Mouse (Mus musculus) hindbrain, embryonic 15.5 days (tissue): ENCODE measurements at regions not wholly inside any gene's neighbourhood (a gene's known extent, or its start where the extent isn't known, plus 50 kb on each side); places are given as distances from the start of the nearest gene placed in this dataset.

Experiments
- ATAC-seq: fragments of 200-750 bp; cut with Nextera tagmentation; 2 replicates; pipeline ENCODE4 v1.8.0; 2017; ENCODE audit warnings: low read depth, moderate number of reproducible peaks, moderate TSS enrichment; ENCODE audit not compliant: low FRiP score
- H3K27ac ChIP-seq: fragments of 300-500 bp; sonication (generic); replicated peaks from 2 replicates; pipeline ENCODE4 v1.5.1; 2015; ENCODE audit warnings: mild to moderate bottlenecking, inconsistent platforms
- H3K27me3 ChIP-seq: fragments of 300-500 bp; sonication (generic); 2 replicates; pipeline ENCODE4 v1.6.1; 2015; ENCODE audit warnings: control low read depth, inconsistent platforms
- H3K36me3 ChIP-seq: fragments of 300-500 bp; sonication (generic); 2 replicates; pipeline ENCODE4 v1.6.1; 2015; ENCODE audit warnings: control low read depth, inconsistent platforms
- H3K4me1 ChIP-seq: fragments of 300-500 bp; sonication (generic); replicated peaks from 2 replicates; pipeline ENCODE4 v1.6.1; 2015; ENCODE audit warnings: control low read depth, inconsistent platforms
- H3K4me2 ChIP-seq: fragments of 300-500 bp; sonication (generic); 2 replicates; pipeline ENCODE4 v1.6.1; 2015; ENCODE audit warnings: moderate library complexity, mild to moderate bottlenecking, inconsistent platforms
- H3K4me3 ChIP-seq: fragments of 300-500 bp; sonication (generic); 2 replicates; pipeline ENCODE4 v1.5.1; 2015; ENCODE audit warnings: mild to moderate bottlenecking, inconsistent platforms
- H3K9ac ChIP-seq: fragments of 300-500 bp; sonication (generic); 2 replicates; pipeline ENCODE4 v1.6.1; 2015; ENCODE audit warnings: inconsistent platforms
- H3K9me3 ChIP-seq: fragments of 300-500 bp; sonication (generic); 2 replicates; pipeline ENCODE4 v1.6.1; 2016; ENCODE audit warnings: control low read depth, inconsistent platforms
- whole genome bisulfite sequencing: fragments of 180-500 bp; shearing (Covaris S2); methylation state at CpG from one replicate; pipeline ENCODE4 v1.1.7; 2015; 5-methylcytosine and 5-hydroxymethylcytosine counted together

DNA sequence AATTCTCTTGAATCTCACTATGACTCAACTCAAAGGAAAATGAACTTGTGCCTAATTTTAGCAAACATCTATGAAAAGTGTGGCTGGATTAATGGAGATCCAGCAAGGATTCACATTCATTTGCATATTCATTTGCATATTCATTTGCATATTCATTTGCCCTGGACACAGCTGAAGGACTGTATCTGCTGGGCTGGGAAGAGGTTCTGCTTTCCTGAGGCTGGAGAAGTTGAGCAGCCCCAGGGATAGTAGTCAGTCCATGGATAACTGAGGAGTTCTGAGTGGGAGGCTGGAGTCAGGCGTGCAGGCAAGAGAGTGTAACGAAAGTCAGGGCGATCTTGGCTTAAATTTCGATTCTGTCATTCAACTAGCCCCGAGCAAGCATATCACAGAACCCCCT is 164.3 kb upstream of the Tmpo start:
- H3K4me2 ChIP-seq: no peak overlapping the region
- H3K9ac ChIP-seq: no peak overlapping the region
- H3K36me3 ChIP-seq: no peaks in the 10 kb centered on the region
- 78% methylated on average over 5 of the region's 5 CpGs for WGBS
- H3K9me3 ChIP-seq: no peaks in the 10 kb centered on the region
- ATAC-seq: no peak
- no peaks in the 10 kb centered on the region for H3K27me3 ChIP-seq
- H3K27ac ChIP-seq: no peak overlapping the region
- 0 out of 2 replicates have a peak, but pooled peaks cover 3% of the 10 kb centered on the region for H3K4me1 ChIP-seq
- H3K4me3 ChIP-seq: no peak overlapping the region

DNA sequence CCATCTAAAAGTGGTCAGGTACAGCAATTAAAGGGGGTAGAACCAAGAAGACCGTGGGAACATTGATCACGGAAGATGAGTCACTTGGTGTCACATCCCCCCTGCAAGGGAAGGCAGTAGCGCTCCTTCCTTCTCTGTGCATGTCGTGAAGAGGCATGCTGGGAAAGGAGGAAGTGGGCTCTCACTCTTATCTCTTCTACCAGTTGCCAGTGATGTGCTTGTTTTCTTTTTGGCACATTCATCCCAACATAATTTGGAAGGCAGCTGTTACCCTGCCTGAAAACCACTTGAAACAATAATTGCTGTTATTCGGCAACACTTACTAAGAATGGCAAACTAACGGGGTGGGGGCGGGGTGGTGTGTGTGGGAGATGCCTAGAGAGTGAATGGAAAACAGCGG is 161.0 kb upstream of the Tmpo start:
- 82% methylated on average over 8 of the region's 8 CpGs for WGBS
- no peak for ATAC-seq
- Histone ChIP-seq H3K36me3 (no peaks in the 10 kb centered on the region), H3K4me1 (0 out of 2 replicates have a peak, but pooled peaks cover 3% of the 10 kb centered on the region), H3K9me3 (no peaks in the 10 kb centered on the region), H3K27me3 (no peaks in the 10 kb centered on the region), H3K4me2 (no peak overlapping the region), H3K27ac (no peak overlapping the region), H3K9ac (no peak overlapping the region), H3K4me3 (no peak overlapping the region)

DNA sequence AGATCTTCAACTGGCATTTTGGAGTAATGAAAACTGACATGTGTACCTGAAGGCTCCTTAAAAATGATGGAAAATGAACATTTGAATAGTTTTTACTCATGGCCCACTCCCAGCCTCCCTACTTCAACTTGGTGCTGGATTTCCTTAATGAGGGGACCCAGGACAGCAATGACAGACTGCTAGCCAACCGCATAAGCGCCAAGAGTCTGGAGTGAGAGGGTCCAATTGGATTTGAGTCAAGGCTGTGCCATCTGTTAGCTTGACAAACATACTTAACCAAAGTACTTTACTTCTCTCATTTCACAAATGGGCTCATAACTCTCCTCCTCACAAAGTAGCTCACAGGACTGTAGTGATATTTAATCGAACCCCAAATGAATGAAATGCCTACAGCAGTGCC is 158.2 kb upstream of the Tmpo start:
- WGBS: 83% methylated on average over 3 of the region's 3 CpGs

DNA sequence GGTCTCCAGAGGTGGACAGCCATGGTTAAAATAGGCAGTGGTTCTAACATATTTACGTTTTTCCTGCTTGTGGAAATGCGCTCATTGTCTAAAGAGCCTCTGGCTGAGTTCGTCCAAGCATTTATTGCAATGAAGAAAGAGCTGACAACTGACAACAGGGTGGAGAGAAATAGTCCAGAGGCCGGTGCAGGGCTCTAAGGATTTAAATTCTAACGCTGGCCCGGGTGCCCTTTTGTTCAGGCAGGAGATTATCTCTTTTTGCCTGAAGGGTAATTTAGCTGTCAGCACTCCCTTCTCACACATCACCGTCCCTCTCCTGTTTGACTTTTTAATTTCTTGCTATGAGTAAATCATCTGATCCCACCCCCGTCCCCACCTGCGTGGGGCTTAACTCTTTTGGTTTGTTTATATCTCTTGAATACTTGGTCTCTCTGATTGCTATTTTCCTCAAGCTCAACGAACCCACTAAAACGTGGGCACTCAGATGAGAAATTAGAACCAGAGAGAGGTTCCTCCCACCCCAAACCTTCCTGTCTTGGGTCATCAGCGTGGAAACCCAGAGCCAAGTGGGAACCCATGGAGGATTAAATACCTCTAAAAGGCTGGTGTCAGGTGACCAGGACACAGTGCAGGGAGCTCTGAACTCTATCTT is 145.7 kb upstream of the Tmpo start:
- no peak overlapping the region for H3K4me3 ChIP-seq
- no peak overlapping the region for H3K4me2 ChIP-seq
- 38% methylated on average over 12 of the region's 12 CpGs for WGBS
- no peak overlapping the region for H3K27ac ChIP-seq
- no peaks in the 10 kb centered on the region for H3K9me3 ChIP-seq
- H3K27me3 ChIP-seq: no peaks in the 10 kb centered on the region
- no peak for ATAC-seq
- 0 out of 2 replicates have a peak, but pooled peaks cover 3% of the 10 kb centered on the region for H3K4me1 ChIP-seq
- H3K9ac ChIP-seq: no peak overlapping the region
- no peaks in the 10 kb centered on the region for H3K36me3 ChIP-seq

More for the DNA sequence above, 158.2 kb upstream of the Tmpo start:
- no peak for ATAC-seq
- Histone ChIP-seq H3K4me3 (no peak overlapping the region), H3K36me3 (no peaks in the 10 kb centered on the region), H3K9me3 (no peaks in the 10 kb centered on the region), H3K9ac (no peak overlapping the region), H3K4me1 (no peaks in the 10 kb centered on the region), H3K4me2 (no peak overlapping the region), H3K27me3 (no peaks in the 10 kb centered on the region), H3K27ac (no peak overlapping the region)

DNA sequence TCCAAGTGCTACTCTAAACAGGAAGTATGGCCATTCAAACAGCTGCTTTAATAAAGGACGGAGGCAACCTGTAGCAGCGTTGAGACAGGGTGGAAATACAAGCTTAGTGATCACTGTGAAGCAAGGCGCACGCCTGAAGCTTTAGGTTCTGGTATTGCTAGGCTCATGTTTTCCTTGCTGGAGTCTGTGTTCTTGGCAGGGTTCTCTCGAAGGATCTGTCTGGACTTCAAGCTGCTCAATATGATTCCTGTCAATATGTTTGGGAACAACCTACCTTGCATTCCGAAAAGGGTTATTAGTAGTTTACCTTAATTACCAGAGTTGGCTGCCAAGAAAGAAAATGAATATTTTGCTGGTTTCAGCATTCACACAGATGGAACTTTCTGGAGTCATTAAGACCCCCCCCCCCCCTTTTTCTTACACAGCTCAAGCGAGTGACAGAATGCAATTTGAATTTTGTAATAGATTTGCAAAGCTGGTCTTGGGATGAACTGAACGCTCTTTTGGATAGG is 145.1 kb upstream of the Tmpo start:
- no peak overlapping the region for H3K4me2 ChIP-seq
- no peaks in the 10 kb centered on the region for H3K36me3 ChIP-seq
- WGBS: 77% methylated on average over 8 of the region's 8 CpGs

DNA sequence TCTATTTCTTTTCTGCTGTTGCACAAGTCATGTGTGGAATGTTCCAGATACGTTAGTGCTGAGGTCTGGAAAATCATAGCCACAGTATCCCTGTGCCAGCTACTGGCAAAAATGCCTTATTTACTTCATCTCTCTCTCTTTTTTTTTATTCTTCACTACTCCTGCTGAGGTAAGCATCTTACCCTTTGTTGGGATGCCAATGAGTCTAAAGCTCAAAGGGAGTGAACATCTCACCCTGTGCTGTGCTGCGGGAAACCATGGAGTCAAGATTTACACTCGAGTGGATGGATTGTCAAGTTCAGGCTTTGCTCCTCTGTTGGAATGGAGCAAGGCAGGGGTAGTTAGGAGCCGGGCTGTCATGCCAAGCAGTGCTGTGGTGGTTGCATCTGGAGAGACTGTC is 140.1 kb upstream of the Tmpo start:
- H3K4me2 ChIP-seq: no peak overlapping the region
- H3K36me3 ChIP-seq: no peaks in the 10 kb centered on the region
- no peaks in the 10 kb centered on the region for H3K4me1 ChIP-seq
- H3K9me3 ChIP-seq: no peaks in the 10 kb centered on the region
- no peak overlapping the region for H3K4me3 ChIP-seq
- no peak for ATAC-seq
- 82% methylated on average over 4 of the region's 4 CpGs for WGBS
- H3K9ac ChIP-seq: no peak overlapping the region
- no peaks in the 10 kb centered on the region for H3K27me3 ChIP-seq
- no peak overlapping the region for H3K27ac ChIP-seq

More for the DNA sequence above, 145.1 kb upstream of the Tmpo start:
- Histone ChIP-seq H3K9me3 (no peaks in the 10 kb centered on the region), H3K4me1 (0 out of 2 replicates have a peak, but pooled peaks cover 3% of the 10 kb centered on the region), H3K27me3 (no peaks in the 10 kb centered on the region), H3K27ac (no peak overlapping the region), H3K4me3 (no peak overlapping the region), H3K9ac (no peak overlapping the region)
- no peak for ATAC-seq

DNA sequence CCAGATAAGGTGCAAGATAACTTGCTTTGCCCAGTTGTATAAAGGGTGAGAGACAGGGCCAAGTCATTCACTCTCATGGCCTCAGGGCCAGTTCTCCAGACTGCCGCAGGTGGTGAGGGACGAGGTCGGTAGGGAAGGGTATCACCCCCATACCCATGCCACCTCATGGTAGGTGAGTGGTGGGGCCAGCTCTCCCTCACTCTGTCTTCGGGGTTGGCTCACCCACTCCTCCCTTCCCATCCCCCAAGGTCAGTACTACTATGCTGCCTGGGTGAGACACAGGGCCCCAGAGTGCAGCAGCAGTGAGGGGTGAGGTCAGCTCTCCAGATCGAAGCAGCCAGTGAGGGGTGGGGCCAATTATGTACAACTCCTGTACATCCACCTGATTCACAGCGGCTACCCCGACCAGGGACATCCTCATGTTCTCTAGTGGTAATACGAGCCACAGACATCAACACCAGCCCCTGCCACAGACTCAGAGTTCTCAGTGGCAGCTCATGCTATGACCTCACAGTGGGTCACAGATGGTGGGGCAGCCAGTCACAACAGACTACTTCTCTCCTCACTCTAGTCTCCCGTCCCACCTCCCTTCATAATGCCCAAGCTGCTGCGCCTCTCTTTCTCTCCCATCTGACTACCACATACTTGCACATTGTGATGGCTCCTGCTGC is 138.5 kb upstream of the Tmpo start:
- Histone ChIP-seq H3K36me3 (no peaks in the 10 kb centered on the region), H3K9ac (no peak overlapping the region), H3K4me2 (no peak overlapping the region), H3K27ac (no peak overlapping the region), H3K27me3 (no peaks in the 10 kb centered on the region), H3K9me3 (no peaks in the 10 kb centered on the region), H3K4me1 (no peaks in the 10 kb centered on the region), H3K4me3 (no peak overlapping the region)
- WGBS: 89% methylated on average over 10 of the region's 10 CpGs
- 0 out of 2 replicates have a peak, but pooled peaks have one; percentile 19 for ATAC-seq

DNA sequence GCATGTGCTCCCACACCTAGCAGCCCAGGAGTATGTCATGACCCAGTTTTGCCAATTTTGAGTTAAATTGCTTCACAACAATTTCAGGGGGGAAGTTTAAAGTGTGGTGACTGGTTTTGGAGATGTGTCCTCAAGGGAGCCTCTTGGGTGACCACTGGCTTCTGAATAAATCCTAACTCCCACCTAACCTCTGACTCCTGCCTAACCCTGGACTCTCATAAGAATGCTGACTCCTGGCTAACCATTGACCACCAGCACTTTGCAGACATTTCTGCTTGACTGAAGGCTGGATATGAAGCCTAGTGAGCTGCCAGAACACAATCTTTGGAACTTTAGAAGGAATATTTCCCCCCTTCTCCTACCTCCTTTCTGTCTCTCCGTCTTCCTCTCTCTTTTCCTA is 133.3 kb upstream of the Tmpo start:
- Histone ChIP-seq H3K9me3 (no peaks in the 10 kb centered on the region), H3K4me1 (no peaks in the 10 kb centered on the region), H3K36me3 (no peaks in the 10 kb centered on the region), H3K4me2 (no peak overlapping the region), H3K9ac (no peak overlapping the region), H3K27me3 (no peaks in the 10 kb centered on the region), H3K4me3 (no peak overlapping the region), H3K27ac (no peak overlapping the region)
- ATAC-seq: no peak
- WGBS: 92% methylated on average over 1 of the region's 1 CpGs

DNA sequence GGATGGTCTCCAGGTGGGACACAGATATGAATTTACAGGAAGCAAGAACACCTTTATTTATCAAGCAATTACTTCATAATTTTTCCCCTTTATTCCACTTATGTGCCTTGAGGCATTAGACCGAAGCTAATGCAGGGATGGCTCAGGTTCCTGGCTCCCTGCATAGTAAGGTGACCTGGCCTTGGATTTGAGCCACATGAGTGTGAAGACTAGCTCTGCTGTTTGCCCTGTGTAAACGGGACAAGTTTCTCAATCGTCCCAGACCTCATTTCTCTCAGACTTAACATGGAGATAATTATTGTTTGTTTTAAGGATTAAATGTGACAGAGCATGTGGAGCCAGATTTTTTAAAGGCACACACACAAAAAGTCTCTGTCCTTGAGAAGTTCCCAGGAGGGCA is 132.2 kb upstream of the Tmpo start:
- Histone ChIP-seq H3K4me3 (no peak overlapping the region), H3K4me2 (no peak overlapping the region), H3K4me1 (no peaks in the 10 kb centered on the region), H3K36me3 (no peaks in the 10 kb centered on the region), H3K27ac (no peak overlapping the region), H3K27me3 (no peaks in the 10 kb centered on the region), H3K9me3 (no peaks in the 10 kb centered on the region), H3K9ac (no peak overlapping the region)
- WGBS: 56% methylated on average over 3 of the region's 3 CpGs
- no peak for ATAC-seq

DNA sequence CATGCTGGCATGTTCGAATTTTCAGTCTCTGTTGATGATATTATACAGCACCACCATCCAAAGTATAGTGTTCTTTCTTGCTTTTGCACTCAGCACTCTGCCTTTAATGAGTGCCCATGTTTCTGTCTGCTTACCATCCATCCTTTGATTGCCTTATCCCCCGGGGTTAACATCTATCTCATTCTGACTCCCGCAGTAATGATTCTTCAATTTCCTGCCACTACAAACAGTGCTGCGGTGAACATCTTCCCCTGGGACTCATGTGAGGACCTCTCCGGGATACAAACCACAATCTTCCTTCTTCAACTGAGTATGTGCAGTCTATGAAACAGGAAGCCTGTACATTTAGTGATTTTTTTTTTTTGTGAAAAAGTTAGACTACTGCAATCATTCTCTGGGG is 131.8 kb upstream of the Tmpo start:
- H3K36me3 ChIP-seq: no peaks in the 10 kb centered on the region
- H3K4me3 ChIP-seq: no peak overlapping the region
- H3K4me1 ChIP-seq: no peaks in the 10 kb centered on the region
- WGBS: 50% methylated on average over 5 of the region's 5 CpGs
- ATAC-seq: no peak
- H3K9me3 ChIP-seq: no peaks in the 10 kb centered on the region
- no peak overlapping the region for H3K4me2 ChIP-seq
- H3K9ac ChIP-seq: no peak overlapping the region
- H3K27ac ChIP-seq: no peak overlapping the region
- H3K27me3 ChIP-seq: no peaks in the 10 kb centered on the region

DNA sequence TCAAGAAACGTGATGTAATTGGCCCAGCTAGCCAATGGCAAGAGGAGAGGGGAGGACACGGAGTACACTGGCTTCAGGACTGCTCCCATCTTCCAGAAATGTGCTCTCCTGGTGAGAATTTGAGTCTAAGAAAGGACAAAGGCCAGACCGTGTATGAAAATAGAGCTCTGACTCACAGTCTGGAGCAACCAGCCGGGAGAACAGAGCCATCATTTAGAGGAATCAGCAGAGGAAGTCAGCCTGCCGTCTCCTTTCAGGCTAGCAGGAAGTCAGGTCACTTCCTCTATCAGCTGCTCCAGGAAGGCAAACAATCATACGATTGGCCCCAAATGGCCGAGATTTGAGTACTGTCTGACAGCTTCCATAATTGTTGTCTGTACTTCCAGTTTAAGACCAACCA is 119.0 kb upstream of the Tmpo start:
- ATAC-seq: no peak

DNA sequence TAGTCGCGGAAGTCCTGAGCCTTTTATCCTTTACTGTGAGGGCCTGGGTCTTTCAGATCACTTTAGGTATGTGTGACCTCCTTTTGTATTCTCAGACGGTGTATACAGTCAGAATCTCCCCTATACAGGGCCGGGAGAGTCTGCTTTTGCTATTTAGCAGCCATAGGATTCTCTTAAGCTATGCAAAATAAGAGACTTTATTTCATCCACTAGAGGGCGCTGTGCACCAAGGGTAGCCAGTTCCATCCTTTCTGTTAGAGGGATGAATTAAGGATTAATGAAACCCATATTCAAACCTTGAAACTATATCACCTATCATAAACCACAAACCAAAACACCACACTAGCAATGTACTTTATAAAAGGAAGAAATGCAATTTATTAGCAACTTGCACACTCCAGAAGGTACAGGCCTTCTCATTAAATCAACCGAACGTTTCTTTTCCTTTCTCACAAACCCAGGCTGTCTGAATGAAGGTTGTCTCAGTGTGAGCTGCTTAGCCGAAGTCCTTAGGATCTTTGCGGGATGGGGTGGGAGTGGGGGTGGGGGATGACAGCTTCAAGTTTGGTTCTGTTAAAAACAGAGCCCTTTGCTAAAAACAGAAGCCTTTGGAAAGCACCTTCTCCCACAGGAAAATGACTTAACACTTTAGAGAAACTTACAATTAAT is 116.8 kb upstream of the Tmpo start:
- no peaks in the 10 kb centered on the region for H3K4me1 ChIP-seq
- no peak overlapping the region for H3K9ac ChIP-seq
- 0 out of 2 replicates have a peak overlapping the region, but pooled peaks have one; percentile 25 for H3K27ac ChIP-seq
- peak; percentile 84 for ATAC-seq
- H3K27me3 ChIP-seq: no peaks in the 10 kb centered on the region
- no peaks in the 10 kb centered on the region for H3K36me3 ChIP-seq
- H3K4me3 ChIP-seq: no peak overlapping the region
- no peaks in the 10 kb centered on the region for H3K9me3 ChIP-seq
- 24% methylated on average over 9 of the region's 9 CpGs for WGBS
- H3K4me2 ChIP-seq: no peak overlapping the region

More for the DNA sequence above, 119.0 kb upstream of the Tmpo start:
- Histone ChIP-seq H3K4me1 (no peaks in the 10 kb centered on the region), H3K9me3 (no peaks in the 10 kb centered on the region), H3K36me3 (no peaks in the 10 kb centered on the region), H3K27me3 (no peaks in the 10 kb centered on the region), H3K27ac (no peak overlapping the region), H3K9ac (no peak overlapping the region), H3K4me3 (no peak overlapping the region), H3K4me2 (no peak overlapping the region)
- WGBS: 79% methylated on average over 7 of the region's 7 CpGs
